Mouse (Mus musculus): ENCODE data around the gene Prrt3.

DNA sequence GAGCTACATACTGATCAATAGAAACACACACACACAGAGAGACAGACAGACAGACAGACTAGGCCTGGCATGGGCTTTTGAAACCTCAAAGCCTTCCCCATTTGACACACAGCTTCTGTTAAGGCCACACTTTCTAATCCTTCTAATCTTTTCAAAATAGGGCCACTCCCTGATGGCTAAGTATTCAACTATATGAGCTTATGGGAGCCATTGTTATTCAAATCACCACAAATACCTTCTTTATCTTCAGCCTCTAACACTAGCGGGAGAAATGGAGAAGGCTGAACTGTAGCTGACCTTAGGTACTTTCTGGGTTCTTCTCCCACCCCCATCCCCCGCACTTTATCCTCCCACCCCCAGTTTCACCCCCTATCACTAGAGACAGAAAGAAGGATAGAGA is 1.1 kb upstream of the Prrt3 start:
- TF ChIP-seq CTCF (conservative IDR thresholded peaks at IDR 0.05; ENCODE audit: insufficient read depth, insufficient read length, low read depth, low read length) (no peak), POLR2A (IDR thresholded peaks at IDR 0.05; ENCODE audit: low read depth, low read length) (no peak)
